Mouse (Mus musculus) cerebellum, adult 9-11 months (tissue): Measurements from ENCODE around the gene Myo1d.

ENCODE experiments used
- DNase-seq: peaks from one replicate; pipeline ENCODE4 v3.0.0; 2022

Myo1d gene

DNA sequence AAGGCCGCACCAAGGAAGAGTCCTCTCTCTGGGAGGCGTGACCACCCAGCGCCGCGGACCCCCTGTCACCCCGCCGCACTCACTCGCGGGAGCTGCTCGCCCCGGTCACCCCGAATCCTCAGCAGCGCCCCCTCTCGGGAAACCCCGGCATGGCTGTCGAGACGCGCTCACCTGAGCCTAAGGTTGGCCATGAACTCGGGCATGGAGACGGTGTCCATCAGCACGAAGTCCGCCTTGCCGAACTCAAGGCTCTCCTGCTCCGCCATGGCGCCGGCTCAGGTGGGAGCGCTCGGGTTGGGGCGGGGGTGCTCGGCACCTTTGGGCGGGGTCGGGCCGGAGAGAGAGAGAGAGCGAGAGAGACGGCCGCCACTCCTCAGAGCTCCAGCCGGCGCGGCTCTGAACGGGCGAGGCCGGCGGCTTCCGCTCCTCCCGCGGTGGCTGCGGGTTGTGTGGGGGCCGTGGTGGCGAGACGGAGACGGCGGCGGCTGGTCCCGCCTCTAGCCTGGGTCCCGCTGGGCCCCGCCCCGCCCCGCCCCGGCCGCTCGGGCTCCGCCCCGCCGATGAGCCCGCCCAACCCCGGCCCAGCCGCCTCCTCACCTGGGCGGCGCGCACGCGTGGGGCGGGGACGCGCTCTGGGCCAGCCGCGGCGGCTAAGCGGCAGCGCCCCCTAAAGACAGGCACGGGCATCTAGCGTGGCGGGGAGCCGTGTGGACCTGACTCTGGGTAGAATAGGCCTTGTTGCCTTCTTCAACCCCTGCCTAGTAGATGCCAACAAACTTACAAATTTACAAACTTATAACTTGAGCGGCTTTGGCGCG lies at the start of gene Myo1d:
TSS of gene Myo1d (minus strand) at position 499 of the 818 bp plus-strand sequence.
- peak; percentile 90 for DNase-seq

DNA sequence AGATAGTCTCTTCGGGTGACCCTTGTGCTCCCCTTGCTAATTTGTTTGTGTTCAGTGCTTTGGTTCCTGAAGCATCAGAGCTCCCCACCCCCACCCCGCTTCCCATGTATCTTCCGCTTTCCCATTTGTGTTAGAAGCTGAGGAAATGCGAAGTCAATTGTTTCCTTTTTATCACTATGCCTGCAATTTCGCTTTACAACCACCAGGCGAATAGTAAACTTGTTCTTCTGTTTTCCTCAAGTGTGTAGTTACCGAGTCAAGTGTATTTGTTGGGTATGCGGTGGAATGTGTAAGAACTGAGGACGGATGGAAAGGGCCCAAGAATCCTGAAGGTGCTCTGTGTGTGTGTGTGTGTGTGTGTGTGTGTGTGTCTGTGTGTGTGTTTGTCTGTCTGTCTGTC lies 42.0 kb upstream of the Myo1d start:
- no peak for DNase-seq

DNA sequence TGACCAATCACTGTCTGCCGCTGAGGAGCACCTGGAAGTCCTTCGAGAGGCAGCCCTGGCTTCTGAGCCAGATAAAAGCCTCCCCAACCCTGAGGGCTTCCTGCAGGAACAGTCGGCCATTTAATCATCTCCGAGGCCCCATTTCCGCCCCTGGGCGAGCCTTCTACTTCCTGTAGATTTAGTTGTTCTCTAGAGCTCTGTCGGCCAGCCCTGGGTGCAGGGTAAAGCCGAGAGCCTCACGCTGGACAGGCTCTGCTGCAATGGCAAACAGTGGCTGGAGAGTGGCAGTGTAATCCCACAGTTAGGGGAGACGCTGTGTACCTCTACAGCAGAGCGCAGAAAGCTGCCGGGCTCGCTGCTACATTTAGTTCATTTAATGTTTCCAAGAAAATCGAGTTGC lies 41.5 kb upstream of the Myo1d start:
- peak; percentile 32 for DNase-seq

DNA sequence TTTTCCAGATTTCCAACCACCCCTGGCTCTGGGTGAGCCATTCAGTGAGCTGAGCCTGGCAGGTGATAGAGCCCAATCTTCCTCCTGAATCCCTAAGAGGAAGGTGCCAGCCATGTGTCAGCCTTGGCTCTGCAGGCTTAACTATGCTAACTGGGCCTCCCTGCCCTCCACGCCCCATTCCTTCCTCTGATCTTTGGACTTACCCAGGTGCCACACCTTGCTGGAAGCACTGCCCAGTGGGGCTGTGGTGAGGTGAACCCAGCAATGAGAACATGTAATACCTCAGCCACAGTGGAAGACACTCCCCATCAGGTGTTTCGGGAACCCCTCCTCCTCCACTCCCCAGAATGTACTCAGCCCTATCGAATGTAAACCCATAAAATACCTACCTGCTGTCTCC lies 40.3 kb upstream of the Myo1d start:
- DNase-seq: no peak

DNA sequence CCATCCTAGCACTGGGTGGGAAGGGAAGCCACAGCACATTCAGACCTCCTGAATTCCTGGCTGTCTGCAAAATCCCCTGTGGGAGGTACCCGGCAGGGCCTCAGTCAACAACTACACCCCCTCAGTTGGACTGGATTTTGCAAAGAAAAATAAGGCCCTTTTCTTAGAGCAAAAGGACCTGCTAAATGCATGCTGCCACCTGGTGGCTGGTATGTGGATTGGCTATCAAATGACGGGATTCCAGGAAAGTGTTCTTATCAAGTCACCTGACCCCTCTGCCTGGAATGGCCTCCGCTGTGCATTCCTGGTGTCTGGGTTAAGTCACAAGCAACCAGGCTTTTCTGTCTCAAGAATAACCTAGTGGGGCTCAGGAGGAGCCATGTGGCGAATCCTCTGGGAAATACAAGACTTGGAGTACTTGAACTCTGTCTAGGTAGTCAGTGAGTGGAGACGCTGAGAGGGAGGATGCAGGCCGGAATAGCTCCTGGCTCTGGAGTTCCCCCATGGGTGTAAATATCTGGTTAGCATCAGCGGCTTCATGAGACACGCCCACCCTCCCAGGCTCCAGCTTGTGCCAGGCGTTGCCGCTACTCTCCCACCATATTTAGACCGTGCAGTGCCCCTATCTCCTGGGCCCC lies 38.4 kb upstream of the Myo1d start:
- DNase-seq: peak; percentile 57

DNA sequence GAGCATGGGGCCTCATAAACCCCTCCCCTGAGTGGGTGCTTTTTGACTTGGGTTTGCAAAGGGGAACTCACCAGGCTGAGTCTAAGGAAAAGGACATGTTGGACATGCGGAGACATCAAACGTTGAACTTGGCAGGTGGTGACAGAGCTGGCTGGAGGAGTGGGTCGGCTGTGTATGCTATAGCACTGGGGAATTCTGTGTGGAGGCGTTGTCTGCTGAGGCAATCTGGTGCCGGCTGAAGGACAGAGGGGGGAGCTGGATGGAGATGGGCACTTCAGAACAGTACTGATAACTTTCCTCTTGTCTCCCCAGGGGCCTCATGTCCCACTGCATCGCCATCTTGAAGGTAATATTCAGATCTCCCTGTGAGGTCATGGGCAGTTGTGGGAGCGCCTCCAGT lies 35.5 kb upstream of the Myo1d start:
- DNase-seq: no peak

DNA sequence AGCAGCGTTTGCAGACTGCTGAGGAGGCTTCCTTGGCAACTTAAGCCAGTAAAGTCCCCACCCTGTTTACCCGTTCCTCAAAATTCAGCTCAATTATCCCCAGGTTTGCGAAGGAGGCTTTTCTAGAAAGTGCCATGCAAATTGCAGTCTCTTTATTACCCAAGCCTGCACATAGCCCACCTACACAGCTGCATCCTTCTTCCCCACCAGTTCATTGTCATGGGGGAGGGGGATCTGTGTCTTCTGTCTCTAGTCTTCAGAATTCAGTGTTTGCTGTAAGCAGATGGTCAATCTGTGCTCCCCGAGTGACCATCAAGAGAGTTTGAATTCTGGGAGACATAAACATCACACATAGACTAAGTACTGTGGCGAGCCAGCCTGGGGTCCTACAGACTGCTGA lies 31.3 kb upstream of the Myo1d start:
- no peak for DNase-seq

DNA sequence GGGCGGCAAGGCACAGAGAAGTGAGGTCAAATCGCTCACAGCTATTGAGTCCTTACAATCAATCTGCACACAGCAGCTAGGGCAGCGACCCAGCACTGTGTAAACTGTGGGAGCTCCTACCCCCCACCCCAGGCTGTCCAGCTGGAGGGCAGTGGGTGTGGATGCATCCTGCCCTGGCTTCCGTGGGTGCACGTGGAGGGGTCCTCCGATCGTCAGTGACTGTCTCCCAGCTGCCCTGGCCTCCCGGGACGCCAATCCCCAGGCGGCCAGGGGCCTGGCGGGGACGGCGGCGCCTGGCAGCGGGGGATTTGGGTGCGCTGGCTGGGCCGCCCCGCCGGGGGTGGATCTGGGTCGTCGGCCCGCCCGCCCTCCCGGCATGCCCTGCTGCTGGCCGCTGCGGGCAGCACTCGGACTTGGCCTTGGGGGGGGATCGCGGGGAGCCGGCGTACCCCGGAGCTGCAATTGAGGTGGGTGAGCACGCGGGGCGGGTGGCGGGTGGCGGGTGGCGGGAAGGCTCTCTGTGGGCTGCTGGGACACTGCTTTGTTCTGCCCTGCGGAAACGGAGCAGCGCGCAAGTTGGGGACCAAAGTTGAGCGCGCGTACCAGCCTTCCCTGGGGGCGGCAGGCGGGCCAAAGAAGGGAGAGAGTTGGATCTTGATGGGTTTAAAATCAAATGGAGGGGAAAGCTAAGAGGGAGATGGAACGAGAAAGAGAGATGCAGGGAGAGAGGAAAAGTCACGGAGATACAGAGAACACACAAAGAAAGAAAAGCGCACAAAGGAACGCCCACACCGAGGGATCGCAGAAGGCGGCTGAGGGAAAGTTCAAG lies 30.4 kb upstream of the Myo1d start, which contains the start of gene Tmem98:
TSS of gene Tmem98 (plus strand) at position 183 of the 829 bp plus-strand sequence.
- DNase-seq: peak; percentile 35

DNA sequence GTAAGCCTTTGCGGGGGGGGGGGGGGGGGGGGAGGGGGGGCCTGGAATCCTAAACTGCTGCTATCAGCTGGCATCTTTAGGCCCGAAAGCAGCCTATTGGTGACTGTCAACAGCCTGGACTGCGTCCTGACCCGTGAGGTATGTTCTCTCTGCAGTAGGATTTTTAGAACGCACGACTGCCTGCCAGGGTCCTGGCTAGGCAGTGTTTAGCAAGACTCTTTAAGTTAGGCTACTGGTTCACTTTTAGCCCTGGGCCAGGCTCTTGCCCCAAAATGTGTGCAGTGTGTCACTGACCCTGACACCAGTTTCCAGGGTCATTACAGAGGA lies 29.8 kb upstream of the Myo1d start:
- DNase-seq: no peak

DNA sequence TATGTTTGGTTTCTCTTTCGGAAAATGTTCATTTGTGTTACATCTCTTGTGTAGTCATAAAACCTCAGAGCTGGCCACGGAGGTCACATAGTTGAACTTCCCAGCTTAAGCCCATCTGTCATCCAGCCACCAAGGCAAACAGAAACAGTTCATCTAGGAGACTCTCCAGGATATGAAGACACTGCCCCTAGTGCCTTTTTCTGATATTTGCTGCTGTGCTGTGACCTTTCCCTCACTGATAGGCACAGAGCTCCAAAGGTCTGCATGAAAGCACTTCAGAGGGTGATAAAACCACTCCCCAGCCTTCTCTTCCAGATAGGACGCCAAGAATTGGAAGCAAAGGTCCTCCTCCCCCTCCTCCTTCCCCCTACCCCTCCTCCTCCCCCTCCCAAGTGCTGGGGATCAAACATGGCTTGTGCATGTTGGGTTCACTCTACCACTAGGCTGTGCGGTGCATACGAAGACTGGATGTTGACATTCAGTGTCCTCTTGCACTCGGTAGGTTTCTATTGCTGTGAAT lies 28.8 kb upstream of the Myo1d start:
- no peak for DNase-seq

DNA sequence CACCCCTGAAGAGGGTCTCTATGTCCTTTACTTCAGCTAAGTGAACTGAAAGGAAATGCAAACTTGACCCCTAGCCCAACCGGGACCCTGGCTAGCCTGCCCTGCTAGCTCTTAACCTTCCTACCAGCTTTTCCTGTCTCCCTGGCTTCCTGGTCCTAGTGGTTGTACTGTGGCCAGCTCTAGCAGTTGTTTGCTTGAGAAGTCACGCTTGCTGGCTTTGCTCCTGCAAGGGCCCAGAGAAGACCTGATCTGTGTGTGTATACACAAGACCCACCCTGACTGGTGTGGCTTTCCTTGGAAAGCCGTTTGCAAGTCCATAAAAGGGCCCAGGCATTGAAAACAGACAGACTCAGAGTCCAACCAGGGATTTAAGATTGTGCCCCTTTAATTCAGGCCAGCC lies 22.9 kb upstream of the Myo1d start:
- DNase-seq: no peak

DNA sequence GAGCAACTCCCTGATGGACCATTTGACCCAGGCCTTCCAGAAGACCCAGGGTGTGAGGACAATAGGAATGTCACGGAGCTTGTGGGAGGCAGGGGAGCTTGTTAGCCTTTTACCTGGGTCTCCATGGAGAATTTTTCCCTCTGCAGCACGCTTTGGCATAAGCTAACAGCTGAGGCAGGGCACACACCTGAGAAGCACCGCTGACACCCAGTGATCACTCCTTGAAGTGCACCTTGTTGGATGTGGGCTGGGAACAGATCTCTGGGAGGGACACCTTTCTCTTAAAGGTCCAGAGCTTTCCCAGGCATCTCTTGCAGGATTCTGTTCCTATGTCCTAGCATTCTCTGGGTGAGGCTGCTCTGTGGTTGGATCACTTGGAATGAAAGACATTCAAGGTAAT lies 20.2 kb upstream of the Myo1d start:
- DNase-seq: no peak

DNA sequence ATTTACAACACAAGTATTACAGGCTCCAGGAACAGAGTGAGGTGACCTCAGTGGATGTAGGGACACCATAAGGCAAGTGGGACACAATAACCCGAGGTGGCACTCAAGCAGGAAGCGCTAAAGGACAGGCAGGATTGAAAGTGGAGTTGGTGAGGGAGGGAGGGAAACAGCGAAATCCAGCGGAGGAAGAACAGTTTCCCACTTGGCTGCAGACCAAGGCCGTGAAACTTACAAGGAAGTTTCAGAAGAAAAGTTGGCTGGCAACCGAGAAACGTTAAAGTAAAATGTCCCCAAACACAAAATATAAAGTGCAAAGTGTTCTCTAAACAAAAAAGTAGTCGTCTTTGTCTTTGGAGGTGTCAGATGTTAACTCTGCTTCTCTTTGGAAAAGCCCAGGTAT lies 15.6 kb upstream of the Myo1d start:
- DNase-seq: no peak

DNA sequence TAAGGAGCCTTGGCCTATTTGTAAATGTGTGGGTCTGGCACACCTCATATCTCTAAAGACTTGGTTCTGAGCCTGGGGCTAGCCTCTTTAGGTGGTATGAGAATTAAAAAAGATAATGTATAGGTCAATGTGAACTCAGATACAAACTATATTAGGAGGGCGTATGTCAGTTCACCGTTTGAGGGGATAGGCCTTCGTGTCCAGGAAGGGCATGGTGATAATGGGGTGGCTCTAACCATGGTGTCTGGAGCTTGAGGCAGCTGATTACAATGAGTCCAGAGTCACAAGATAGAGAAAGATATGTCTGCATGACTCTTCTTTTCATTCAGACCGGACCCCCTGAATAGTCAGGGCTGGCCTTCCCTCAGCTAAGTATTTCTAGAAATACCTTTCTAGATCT lies 14.5 kb upstream of the Myo1d start:
- no peak for DNase-seq

DNA sequence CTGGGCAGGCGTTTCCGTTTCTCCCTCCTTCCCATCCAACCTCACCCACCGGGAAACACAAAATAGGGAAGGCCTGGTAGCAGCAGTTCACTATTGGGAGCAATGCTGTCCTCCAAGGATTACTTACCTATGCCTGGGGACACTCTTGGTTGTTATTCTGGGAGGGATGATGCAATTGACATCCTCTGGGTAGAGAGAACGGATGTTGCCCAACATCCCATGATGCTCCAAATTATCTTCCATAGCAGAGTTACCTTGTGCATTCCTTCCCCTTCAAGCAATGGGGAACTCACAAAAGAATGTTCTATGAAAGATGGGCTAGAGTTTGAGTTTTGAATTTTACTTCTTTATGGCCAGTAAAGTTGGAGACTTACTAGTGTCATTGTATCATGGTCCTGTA lies 13.6 kb upstream of the Myo1d start:
- DNase-seq: no peak

DNA sequence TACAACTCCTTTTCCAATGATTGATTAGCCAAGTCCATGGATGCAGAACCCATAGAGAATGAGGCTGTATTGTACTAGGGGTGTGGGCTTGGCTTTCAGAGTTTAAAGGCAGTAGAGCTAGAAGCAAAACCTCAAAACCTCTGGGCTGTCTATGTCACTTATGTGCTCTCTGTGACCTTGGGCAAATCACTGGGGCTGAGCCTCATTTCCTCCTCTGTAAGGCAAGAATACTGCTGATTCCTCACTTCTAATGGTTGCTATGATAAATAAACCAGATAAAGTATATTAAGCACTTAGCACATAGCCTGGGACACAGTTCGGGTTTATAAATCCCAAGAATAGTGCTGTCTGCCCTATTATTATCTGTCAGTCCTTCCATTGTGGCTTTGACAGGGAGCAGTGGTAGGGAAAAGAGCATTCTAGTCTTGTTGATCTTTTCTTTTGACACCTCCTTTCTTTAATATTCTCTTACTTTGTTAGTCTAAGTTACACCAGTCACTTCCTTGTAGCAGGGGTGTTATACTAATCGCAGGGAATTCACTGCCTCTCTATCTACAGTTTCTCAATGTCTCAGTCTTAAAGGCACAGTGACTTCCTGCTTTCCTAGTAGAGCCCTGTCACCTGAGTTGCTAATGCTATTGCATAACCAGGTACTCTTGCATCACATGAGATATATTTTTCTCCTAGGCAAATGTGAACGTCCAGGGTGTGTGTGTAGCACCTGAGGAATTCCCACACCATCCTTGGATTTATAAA lies 12.0 kb upstream of the Myo1d start:
- DNase-seq: no peak

DNA sequence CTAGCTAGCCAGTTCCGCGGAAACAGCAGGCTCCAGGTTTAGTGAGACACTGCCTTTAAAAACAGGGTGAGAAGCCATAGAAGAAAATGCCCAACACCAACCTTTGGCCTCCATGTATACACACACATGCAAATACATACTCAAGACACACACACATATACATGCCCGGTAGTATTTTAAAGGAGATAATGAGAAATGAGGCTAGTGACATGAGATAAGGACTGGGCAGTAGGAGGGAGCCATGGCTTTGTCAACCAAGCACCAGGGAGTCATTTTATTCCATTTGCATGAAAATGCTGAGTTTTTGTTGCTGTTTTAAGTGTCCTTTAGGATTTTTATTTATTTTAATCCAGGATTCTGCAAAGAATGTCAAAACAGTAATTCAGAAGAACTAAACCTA lies 10.6 kb upstream of the Myo1d start:
- no peak for DNase-seq

DNA sequence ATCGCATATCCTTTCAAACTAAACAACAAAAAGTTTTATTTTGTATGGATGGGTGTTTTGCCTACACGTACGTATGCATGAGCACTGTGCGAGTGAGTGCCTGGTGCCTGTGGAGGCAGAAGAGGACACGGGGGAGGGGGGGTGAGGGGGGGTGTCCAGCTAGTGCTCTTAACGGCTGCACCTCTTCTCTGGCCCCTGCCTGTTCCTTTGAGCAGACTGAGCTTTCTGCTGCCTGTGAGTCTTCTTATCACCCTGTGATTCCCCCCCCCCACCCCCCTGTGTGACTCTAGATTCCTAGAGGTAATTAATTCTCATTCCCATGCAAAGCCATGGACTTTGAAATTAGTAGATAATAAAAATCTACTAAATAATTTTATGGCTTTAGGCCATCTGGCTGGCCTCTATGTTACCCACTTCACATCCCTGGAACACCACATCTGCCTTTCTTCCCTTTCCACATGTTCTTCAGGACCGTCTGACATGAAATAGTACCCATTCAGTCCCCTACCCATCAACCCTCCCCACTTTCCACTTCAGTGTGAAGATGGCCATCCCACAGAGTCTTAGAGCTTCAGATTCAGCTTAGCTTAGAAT lies 9.9 kb upstream of the Myo1d start:
- DNase-seq: no peak

DNA sequence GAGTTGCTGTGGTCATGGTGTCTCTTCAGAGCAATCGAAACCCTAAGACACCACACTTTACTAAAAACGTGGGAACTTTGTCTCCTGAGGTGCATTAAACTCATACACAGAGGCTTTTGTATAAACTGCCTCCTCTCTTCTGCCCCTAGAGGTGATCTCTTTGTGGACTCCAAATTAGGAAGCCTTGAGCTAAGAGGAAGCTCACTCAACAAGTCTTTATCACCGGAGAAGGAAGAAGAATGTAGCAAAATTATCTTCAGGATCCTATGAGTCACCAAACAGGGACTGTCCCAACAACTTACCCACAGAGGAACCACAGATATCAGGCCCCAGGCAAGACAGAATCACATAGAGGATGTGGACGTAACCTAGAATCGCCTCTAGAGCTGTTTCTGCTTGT lies 5.8 kb upstream of the Myo1d start:
- no peak for DNase-seq

DNA sequence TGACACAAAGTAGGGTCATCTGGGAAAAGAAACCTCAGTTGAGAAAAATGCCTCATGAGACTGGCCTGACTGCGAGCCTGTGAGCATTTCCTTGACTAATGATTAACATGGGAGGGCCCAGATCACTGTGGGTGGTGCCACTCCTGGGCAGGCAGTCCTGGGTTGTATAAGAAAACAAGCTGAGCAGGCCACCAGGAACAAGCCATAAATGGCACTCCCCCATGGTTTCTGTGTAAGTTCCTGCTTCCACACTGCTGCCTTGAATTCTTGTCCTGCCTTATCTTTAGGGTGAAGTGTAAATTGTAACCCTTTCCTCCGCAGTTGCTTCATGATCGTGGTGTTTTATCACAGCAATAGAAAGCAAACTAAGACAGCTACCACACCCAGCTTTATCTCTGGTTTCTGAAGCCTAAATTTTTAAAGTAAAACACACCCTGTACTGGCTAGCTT lies 4.5 kb upstream of the Myo1d start:
- DNase-seq: no peak

DNA sequence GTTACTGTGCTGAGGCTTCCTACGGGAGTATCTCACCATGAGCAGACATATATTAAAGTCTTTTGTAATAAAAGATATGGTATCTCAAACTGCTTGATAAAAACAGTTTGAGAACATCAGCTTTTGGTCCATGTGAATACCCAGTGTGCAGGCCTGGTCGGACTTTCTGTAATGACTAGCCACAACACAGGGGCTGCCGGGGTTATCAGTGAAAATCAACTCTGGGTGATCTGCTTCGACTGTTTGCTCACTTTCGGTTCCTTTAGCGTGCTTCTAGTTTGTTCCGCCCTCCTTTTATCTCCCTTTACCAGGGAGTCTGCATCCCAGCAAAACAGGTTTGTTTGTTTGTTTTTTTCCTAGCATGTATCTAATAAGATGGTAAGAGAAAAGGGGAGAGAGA lies 3.6 kb upstream of the Myo1d start:
- no peak for DNase-seq

DNA sequence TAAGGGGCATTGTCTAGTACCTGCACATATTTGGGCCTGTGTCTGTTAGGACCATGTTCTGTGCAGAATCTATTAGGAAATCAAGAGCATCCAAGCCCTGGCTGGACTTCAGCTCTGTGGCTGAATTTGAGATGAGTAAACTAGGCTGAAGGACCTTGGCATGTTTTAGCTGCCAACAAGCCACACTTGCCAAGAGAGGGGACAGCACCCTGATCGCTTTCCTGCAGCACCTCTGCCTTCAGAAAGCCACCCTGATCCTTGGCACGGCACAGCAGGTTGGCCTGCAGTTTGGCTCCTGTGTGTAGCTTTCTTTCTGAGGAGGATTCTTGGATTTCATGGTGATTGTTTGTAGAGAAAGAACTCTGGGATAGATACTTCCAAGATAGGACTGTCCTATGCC lies 1.7 kb upstream of the Myo1d start:
- DNase-seq: no peak
